Mouse (Mus musculus) small intestine, adult 2 months (tissue): Measurements from ENCODE around the gene Col8a2.

Source experiments
- CTCF ChIP-seq: fragments of 200-500 bp; IDR thresholded peaks from 2 replicates; pipeline ENCODE4 v1.5.1; 2012; ENCODE audit warnings: low read depth, mild to moderate bottlenecking, control low read depth, inconsistent platforms, low read length, moderate library complexity, mixed read lengths; ENCODE audit not compliant: insufficient replicate concordance, insufficient read length; ENCODE audit errors: extremely low read depth
- POLR2A ChIP-seq: fragments of 200-500 bp; IDR thresholded peaks from 2 replicates; pipeline ENCODE4 v1.6.1; 2012; ENCODE audit warnings: low read depth, mild to moderate bottlenecking, control low read depth, inconsistent platforms, low read length, moderate library complexity

- TF ChIP-seq CTCF (no peak), POLR2A (no peak)
These were observed 10.9 kb upstream of the Col8a2 start for GRCm38 (mm10) chr4:126275681-126276131.
